Mouse (Mus musculus) monocyte, adult 5-6 weeks (primary cell): Measurements from ENCODE around the gene Txk. TPM values are rescaled to one million over a fixed set of nuclear protein-coding genes. Genes with fewer than 3 reads are reported as not detected.

Experiments
- ATAC-seq: fragments of 153-309, 156-312 bp; replicated peaks from 2 replicates; pipeline ENCODE4 v1.8.0; 2017; ENCODE audit warnings: mild to moderate bottlenecking; ENCODE audit not compliant: low TSS enrichment, insufficient number of reproducible peaks, severe bottlenecking, poor library complexity, low FRiP score
- total RNA-seq: library from RNA; stranded (forward); fragments of 200-1000, 200-491, 200-594 nt; gene quantifications from 3 replicates; pipeline ENCODE4 v1.2.3, GENCODE M21; 2017

Txk gene
- total RNA-seq: 44.5 to 208 TPM (median 58.1 TPM) in 3 replicates

DNA sequence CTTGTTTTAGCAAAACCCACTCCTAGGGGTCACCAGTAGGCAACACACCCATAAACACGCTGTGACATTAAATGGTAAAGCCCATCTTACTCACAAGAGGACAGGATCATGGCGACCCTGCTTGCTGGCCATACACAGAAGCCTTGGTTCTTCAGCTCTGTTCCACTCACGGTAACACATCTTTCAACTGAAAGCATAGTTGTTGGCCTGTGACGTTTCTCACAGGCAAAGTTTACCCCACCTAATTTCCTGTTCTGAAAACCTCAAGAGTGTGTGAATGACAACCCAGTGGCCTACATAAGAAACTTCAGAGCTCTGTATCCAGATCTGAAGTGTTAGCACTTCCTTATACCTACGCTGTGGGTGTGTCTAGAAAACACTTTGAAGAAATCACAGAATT, at the start of gene Txk:
TSS of gene Txk (minus strand) at position 193 of the 400 bp plus-strand sequence.
- peak; percentile 53 for ATAC-seq

DNA sequence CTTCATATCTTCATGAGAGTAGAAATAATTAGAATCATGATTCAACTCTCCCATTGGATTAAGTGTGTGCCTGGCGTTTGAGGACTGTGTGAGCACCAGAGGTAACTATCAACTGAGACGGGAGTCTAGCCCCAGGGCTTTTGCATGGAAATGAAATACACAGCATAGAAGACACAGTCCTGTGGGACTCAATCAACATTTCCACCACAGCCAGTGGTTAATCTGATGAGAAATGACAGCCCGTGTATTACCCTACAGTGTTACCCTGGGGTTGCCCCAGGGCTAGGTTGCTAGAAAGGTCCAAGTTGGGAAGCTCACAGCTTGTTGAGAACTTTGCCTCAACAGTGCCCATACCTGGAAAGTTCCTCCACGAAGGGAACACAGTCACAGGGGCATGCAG, 46.0 kb upstream of the Txk start:
- no peak for ATAC-seq

DNA sequence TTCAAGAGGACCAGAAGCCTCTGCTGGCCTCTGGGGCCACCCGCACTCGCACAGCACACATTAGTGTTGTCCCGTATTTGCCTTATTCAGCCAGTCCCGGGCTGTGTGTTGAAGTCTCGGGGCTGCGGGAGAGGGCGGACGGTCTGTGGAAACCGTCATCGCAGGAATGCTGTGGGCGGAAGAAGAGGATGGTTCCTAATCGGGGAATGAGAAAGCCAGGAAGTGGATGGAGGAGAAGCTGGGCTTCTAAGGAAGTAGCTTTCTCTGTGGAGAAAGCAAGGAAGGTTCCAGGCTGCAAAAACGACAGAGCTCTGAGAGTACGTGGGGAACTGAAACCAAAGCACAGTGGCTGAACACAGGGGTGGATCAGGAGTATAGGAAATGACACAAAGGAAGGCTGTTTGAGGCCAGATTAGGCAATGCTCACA, 43.6 kb upstream of the Txk start:
- peak; percentile 62 for ATAC-seq

DNA sequence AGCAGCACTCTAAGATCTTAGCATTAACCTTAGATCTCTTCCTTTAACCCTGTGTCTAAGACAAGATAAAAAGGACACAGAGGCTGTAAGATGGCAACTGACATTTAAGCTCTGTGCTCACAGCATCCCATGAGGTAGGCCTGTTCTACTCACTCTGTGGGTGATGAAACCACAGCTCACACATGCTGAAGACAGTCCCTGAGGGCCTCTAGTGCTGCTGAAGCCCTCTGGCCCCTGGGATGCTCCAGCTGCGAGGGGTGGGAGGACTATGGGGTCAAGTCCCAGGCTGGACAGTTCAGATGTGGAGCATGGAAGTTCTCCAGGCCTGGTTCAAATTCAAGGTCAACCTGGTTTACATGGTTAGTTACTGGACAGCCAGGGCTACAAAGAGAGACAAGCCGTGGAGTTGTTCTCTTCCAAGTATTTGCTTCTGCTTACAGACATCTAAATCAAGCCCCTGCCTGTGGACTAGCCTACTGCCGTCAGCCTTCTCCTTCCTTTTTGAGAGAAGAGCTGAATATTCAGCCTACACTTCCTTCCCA, 40.8 kb upstream of the Txk start:
- ATAC-seq: 0 out of 2 replicates have a peak, but pooled peaks have one; percentile 2

DNA sequence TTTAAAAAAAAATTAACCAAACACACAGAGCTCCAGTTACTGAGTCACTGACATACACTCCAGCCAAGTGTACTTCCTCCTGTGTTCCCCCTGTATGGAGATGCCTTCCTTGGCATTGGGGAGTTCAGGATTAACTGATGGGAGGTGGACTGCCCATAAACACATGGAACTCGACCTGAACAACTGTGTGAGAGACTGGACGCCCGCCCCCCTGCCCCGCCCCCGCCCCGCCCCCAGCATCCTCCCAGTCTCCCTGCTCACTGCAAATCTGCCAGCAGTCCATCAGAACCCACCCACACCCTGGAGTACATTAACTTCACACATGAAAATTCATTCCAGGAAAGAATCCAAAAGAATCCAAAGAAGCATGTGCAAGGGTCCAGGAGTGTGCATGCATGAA, 39.2 kb upstream of the Txk start:
- no peak for ATAC-seq

DNA sequence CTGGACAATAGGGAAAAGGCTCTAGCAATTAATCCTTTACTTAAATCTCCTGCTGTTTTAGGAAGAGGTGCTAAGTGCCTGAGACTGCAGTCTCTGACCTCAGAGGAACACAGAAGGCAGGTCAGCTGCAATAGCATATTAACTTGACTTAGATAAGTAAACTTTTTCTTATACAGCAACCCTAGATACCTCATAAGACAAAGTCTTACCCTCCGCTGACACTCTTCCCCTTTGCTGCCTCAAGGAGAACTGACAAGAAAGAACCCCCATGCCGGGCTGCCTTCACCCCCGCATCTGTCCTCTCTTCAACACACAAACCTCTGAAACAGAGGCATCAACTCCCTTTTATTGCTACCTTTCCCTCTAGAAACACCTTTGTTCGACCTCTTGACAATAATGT, 38.8 kb upstream of the Txk start:
- ATAC-seq: no peak

DNA sequence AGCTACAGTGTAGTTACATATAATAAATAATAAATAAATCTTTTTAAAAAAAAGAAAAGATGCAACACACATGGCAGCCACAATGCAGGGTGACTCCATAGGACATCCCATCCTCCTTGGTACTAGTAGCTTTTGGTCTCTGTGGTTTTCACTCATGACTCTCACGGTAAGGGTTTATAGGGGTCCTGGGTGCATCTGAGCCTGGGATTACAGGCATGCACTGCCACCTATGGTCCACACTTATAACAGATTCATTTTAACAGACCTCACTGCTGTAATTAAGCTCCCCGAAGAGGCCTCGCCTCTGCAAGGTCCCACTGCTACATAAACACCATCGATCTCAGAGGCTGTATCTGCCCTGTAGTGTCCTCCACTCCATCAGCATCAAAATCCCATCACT, 32.9 kb upstream of the Txk start:
- no peak for ATAC-seq

DNA sequence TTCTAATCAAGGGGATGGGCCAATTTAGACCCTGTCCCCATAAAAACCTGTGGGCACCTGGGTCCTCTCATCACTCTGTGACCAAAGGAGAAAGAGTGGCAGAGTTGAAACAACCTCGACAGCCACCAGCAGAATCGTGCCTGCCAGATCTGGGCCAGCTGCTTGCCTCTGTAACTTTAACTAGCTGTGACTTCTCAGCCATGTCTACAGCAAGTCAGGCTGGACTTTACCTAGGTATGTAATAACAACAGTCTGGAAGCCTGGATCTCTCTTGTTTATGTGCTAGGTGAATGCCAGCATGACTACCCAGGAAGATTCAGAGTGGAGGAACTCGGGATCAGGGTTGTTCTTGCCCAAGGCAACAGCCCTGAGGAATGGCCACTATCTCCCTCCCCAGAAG, 32.1 kb upstream of the Txk start:
- ATAC-seq: no peak

DNA sequence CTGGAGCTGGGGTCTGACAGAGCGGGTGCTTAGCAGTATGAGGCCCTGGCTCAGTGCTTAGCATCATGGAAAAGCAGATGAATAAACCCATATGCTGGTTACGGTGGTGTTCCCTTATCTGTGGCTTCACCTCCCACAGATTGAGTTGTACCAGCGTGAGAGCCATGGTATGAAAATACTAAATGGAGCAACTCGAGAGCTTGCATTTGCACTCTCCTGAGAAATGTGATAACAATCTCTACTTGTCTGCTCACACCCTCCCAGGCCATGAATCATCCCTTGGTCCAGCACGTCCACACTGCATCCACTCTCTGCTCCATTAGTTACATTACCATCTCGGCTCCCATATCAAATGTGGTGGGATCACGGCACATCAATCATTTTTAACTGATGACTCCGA, 31.4 kb upstream of the Txk start:
- no peak for ATAC-seq

DNA sequence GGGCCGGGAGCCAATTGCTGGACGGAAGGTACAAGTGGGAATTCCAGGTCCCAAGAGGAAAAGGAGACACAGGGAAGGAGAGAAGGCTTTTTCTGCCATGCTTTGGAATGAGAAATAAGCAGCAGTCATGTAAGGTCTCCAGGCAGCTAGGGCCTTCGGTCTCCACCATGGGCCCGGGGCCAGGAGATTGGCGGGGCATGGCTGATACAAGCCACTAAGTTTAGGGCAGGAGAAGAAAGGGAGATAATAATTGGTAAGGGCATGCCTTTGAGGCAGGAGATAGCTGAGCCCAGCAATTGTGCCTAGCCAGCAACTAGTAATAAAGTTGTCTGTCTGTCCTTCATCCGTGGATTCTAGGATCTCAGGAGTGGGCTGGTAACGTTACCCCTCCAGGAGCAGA, 30.5 kb upstream of the Txk start:
- no peak for ATAC-seq

DNA sequence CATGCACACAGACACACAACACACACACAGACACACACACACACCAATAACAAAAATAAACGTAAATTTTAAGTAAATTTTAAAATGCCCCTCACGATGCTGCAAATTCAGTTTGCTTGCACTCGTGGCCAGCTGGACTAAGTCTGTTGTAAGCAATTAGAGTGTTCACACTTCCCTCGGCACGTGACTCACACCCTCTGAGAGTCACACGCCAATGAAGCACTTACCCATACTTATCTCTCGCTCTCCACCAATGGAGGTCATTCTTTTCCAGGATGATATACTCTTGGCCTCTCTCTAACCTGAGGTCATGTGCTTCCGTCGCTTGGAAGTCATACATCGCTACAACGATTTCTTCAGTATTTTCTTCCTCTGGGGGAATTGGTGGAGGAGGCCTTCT, 29.2 kb upstream of the Txk start:
- no peak for ATAC-seq

DNA sequence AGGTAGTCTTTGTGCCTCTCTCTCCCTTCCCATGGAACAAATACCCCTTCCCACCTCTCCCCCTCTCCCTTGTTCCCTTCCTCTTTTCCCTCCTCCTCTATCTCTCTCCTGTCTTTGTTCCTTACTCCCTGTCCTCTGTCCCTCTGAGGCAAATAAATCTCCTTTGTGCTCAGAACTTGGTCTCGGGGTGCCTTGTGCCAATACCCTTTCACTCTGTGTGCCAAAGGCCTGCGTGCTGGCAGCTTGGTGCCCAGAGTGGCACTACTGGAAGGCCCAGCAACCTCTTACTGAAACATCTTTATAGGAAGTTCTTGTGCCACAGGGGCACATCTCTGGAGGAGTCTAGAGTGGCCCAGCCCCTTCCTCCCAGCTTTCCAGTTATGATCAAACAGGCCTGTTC, 24.0 kb upstream of the Txk start:
- ATAC-seq: no peak

DNA sequence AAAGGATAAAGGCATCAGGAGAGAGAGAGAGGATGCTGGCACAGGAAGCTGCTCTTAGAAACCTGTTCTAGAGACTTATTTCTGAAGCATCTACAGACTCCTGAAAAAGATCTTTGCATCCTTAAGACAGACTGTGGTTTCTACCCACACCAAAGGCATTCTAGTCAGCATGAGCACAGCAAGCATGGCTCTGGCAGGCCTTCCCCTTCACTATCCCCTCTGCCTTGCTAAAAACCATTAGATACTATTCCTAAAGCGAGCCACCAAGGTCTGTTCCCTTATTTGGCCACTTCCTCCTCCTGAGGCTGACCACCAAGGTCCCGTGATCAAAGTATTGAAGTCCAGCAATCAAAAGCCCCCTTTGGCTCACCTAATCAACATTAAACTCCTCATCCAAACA, 23.6 kb upstream of the Txk start:
- ATAC-seq: no peak

DNA sequence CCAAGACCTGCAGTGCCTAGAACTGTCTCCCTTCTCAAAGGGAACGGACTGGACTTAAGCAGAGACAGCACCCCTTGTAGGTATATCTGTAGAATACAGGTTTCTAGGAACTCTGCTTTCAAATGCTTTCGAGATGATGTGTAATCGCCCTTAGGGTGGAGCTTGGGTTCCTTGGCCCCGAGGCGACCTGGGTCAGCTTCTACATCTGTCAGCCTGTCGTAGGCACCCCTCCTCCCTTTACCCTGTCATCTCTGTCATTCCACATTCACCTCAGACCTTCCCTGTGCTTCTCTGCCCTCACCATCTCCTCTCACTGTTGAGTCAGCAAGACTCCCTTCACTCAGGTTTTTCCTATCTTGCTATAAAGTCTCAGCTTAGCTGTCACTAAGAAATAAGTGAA, 17.3 kb upstream of the Txk start:
- ATAC-seq: no peak

DNA sequence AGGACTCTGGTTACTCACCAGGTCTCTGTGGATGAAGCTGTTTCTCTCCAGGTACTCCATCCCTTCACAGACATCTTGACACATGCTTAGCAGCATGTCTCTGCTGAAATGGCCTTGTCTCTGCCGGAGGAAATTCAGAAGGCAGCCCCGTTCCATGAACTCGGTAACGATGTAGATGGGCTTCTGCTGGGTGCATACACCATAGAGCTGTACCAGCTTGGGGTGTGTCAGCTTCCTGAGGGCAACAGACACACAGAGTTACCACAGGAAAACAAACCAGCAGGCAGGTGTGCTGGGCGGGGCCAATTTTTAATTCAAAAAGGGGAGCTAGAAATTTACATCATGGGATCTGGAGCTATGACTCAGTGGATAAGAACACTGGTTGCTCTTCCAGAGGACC, 11.0 kb upstream of the Txk start:
- ATAC-seq: no peak

DNA sequence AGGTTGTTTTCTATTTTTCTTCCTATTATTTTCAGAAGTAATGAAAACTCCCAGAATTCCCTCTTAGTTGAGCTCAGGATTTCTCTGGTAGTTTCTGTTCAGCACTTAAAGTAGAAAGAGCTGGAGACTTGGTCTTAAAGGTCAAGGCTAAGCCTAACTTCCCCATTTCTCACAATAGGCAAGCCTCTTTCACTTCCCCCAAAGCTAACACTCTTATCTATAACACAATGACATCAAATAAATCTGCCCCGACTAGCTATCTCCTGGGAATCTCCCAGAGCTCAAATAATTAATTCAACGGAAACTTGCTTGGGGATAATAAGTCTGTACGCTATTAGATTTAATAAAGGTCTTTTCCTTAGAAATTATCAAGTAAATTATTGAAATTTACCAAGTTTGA, 10.4 kb upstream of the Txk start:
- peak; percentile 66 for ATAC-seq

DNA sequence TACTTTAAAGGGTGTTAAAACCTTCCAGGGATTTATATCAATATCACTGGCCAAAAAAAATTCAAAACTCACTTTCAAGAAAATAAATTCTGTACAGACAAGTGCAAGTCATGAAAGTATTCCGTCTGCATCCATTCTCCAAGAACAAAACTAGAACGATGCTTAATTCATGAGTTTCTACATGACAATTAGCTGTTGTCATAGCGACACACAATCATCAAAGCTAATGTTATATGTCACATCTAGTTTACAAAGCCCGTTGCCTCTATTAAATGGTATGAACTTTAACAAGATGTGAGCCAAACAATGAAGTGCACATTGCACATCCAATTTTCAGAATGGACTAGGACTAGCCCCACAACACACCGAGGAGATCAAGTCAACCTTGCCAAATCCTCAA, 9.2 kb upstream of the Txk start:
- no peak for ATAC-seq

DNA sequence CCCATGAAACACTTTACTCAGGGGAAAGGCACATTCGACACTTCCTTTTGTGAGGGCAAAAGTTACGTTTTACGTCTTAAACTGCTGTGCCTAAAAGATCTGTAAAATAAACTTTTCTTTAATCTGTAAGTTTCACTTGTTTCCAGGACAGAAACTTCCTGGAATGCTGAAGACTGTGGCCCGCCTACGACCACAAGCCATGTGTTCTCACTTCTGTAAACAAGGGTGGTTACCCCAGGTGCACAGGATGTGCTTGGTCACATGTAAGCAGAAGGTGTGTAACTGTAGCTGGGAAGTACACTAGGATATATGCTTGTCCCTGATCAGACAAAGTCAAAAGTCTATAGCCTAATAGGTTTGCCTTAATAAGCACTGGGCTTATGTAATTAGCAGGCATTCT, 8.7 kb upstream of the Txk start:
- no peak for ATAC-seq

DNA sequence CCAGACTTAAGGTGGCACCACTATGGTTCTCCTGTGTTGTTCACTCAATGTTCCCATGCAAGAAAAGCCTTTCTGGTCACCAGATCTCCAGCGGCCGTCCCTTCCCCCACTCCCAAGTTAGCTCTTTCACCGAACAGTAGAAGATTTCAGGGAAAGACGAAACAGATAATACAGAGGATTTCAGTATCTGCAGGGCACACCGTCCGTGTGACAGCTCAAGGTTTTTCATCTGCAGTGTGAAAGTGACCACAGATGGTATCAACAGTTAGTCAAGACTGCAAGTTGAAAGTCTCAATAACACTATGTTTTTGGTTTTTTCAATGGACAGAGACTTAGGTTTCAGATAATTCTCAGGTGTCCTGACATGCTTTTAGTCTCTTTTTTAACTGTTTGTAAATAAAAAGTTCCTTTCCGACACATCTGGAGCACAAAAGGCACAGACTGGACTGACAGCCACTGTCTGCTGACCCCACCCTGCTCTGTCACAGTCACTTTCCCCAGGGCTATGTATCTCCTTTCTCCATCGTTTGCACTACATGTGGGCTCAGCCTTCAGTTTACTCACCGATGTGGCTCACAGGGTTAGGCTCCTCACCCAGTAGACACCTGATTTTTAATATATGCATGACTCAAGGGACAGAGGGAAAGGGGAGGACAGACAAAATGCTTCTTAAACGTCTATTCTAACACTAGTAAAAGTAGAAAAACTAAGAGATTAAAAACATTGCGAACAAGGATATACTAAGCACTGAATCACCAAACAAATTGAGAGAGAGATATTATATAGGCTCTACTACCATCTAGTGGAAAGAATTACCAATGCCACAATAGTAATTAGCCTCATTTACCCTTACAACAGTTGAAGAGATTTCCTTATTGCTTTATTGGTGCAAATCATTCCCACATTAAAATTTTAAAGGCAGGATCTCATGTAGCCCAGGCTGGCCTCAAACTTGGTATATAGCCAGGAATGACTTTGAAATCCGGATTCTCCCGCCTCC, 6.6 kb upstream of the Txk start:
- ATAC-seq: no peak

DNA sequence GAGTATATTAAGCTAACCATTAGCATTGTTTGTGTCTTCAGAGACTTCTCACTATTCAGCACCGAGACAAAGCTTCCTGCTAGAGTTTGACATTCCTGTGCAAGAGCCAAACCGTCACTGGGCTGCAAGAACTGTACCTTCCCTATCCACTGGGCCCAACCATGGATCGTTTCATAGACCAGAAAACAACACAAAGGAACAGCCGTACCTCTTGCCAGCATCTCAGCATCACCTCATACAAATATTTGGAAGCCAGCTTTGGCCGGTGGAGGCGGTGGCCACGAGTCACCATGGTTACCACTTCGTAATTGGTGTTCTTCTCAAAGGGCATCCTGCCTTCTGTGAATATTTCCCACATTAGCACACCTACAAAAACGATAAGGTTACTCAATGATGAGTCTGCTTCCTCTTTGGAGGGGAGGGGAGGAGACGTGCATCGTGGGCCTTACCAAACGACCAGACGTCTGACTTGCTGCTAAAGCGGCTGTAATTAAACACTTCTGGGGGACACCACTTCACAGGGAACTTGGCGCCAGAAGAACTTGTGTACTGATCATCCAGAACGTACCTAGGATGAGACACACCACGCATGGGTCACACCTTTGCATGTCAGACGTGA, 4.7 kb upstream of the Txk start:
- ATAC-seq: no peak
